Mouse (Mus musculus) telencephalon, adult 2 months (tissue): ENCODE measurements around the gene Psen2.
A peak's percentile ranks its signal among the peaks of the same experiment; 100 is the strongest.

Experiments
- DNase-seq: peaks from one replicate; pipeline ENCODE4 v3.0.0-alpha.2; 2011; ENCODE audit warnings: low read depth, low spot score

Gene Psen2

GRCm38 (mm10) chr1:180274725-180275308 lies 11.6 kb upstream of the Psen2 start:
- DNase-seq = no peak

- no peak for DNase-seq
Observed at GRCm38 (mm10) chr1:180269033-180269432, 5.8 kb upstream of the Psen2 start.

- peak; percentile 72 for DNase-seq
Observed at GRCm38 (mm10) chr1:180268249-180269031, 5.2 kb upstream of the Psen2 start.

GRCm38 (mm10) chr1:180267151-180267550 lies 3.9 kb upstream of the Psen2 start:
- DNase-seq = no peak

- DNase-seq = no peak
Observed at GRCm38 (mm10) chr1:180265399-180265798, 2.2 kb upstream of the Psen2 start.

GRCm38 (mm10) chr1:180264851-180265250 lies 1.6 kb upstream of the Psen2 start:
- no peak for DNase-seq

- no peak for DNase-seq
Observed at GRCm38 (mm10) chr1:180264389-180264788, 1.2 kb upstream of the Psen2 start.

- no peak for DNase-seq
Observed at GRCm38 (mm10) chr1:180261857-180262570, 1.2 kb downstream of the Psen2 start.

- no peak for DNase-seq
Observed at GRCm38 (mm10) chr1:180261415-180261814, 1.8 kb downstream of the Psen2 start.

- no peak for DNase-seq
Observed at GRCm38 (mm10) chr1:180260886-180261285, 2.4 kb downstream of the Psen2 start.

GRCm38 (mm10) chr1:180259753-180260152 lies 3.5 kb downstream of the Psen2 start:
- no peak for DNase-seq

- DNase-seq = no peak
Observed at GRCm38 (mm10) chr1:180257446-180257845, 5.8 kb downstream of the Psen2 start.

GRCm38 (mm10) chr1:180256866-180257265 lies 6.4 kb downstream of the Psen2 start:
- DNase-seq = no peak

GRCm38 (mm10) chr1:180256138-180256674 lies 7.0 kb downstream of the Psen2 start:
- peak; percentile 86 for DNase-seq

- no peak for DNase-seq
Observed at GRCm38 (mm10) chr1:180255294-180256117, 7.7 kb downstream of the Psen2 start.

- no peak for DNase-seq
Observed at GRCm38 (mm10) chr1:180254316-180254715, 8.9 kb downstream of the Psen2 start.

GRCm38 (mm10) chr1:180252656-180253190 lies 10.5 kb downstream of the Psen2 start:
- DNase-seq = no peak

- DNase-seq = no peak
Observed at GRCm38 (mm10) chr1:180251176-180252048, 11.8 kb downstream of the Psen2 start.

GRCm38 (mm10) chr1:180250441-180250830 lies 12.8 kb downstream of the Psen2 start:
- DNase-seq = no peak
